Mouse (Mus musculus) MEL (cell line): Measurements from ENCODE around the gene Gm17324.

Experiments used
- CHD2 ChIP-seq: IDR thresholded peaks from 2 replicates; pipeline ENCODE4 v1.6.1; 2011; ENCODE audit warnings: low read length, improper control_type of control experiment
- CTCF ChIP-seq, 3 experiments: IDR thresholded peaks in 2 of 3; conservative IDR thresholded peaks in 1 of 3; 2 replicates each; pipeline ENCODE4 v1.5.1; 2011 to 2012; ENCODE audit warnings: low read length in 3 of 3, low read depth in 2 of 3, mild to moderate bottlenecking in 2 of 3, improper control_type of control experiment in 1 of 3, inconsistent platforms in 1 of 3, mixed read lengths in 1 of 3, moderate library complexity in 1 of 3; ENCODE audit not compliant: control insufficient read depth in 1 of 3, insufficient read depth in 1 of 3, poor library complexity in 1 of 3, severe bottlenecking in 1 of 3
- MAFK ChIP-seq: IDR thresholded peaks from 2 replicates; pipeline ENCODE4 v1.6.1; 2011; ENCODE audit warnings: low read depth, mild to moderate bottlenecking, low read length, improper control_type of control experiment, borderline replicate concordance
- MAZ ChIP-seq: IDR thresholded peaks from 2 replicates; pipeline ENCODE4 v1.6.1; 2012; ENCODE audit warnings: low read depth, mild to moderate bottlenecking, inconsistent platforms, low read length, improper control_type of control experiment
- USF1 ChIP-seq: IDR thresholded peaks from 2 replicates; pipeline ENCODE4 v1.6.1; 2014; ENCODE audit warnings: low read depth, mild to moderate bottlenecking, inconsistent platforms, low read length, improper control_type of control experiment, moderate library complexity

DNA sequence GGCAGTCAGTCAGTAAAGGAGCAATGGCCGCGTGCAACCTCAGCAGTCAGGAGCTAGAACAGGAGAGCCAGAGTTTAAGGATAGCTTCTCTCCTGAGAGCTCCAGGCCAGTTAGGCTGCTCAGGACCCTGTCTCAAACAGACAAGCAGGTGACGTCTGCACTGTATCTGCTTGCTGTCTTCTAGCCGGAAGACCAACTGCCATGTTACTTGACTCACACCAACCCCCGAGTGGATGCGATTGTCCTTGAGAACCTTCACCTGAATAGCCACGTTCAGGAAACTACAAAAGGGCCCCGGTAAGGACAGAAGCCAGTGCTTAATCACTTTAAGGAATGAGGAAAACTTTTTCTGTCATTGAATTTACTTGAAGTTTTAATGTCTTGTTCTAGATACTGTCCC, 8.4 kb upstream of the Gm17324 start:
- no peak for TF ChIP-seq CTCF (IDR thresholded peaks at IDR 0.05 in 2 of 3, conservative IDR thresholded peaks at IDR 0.05 in 1 of 3; ENCODE audit: control insufficient read depth in 1 of 3, insufficient read depth in 1 of 3, low read depth in 2 of 3, low read length in 3 of 3, poor library complexity in 1 of 3, severe bottlenecking in 1 of 3)
- TF ChIP-seq CHD2 = no peak
- TF ChIP-seq MAFK = no peak
- TF ChIP-seq USF1 = no peak
- TF ChIP-seq MAZ = no peak
